Mouse (Mus musculus) cerebellum, adult 2 months (tissue): ENCODE results near the gene Pnpla2. TPM values are rescaled to one million over a fixed set of nuclear protein-coding genes. Genes with fewer than 3 reads are reported as not detected.

Experiments used
- DNase-seq, 2 experiments: peaks; one replicate each; pipeline ENCODE4 v3.0.0; 2021
- H3K27ac ChIP-seq: fragments of 200-500 bp; 2 replicates; pipeline ENCODE4 v1.5.1; 2012; ENCODE audit warnings: low read length, control low read depth, inconsistent platforms; ENCODE audit not compliant: insufficient read depth
- H3K27me3 ChIP-seq: fragments of 200-500 bp; 2 replicates; pipeline ENCODE4 v1.6.1; 2012; ENCODE audit warnings: inconsistent platforms, mild to moderate bottlenecking, low read length, moderate library complexity; ENCODE audit not compliant: control insufficient read depth, insufficient read depth
- H3K4me1 ChIP-seq: fragments of 200-500 bp; 2 replicates; pipeline ENCODE4 v1.6.1; 2011; ENCODE audit warnings: low read length; ENCODE audit not compliant: control insufficient read depth, insufficient read depth
- H3K4me3 ChIP-seq: fragments of 200-500 bp; replicated peaks from 2 replicates; pipeline ENCODE3; 2011; ENCODE audit warnings: mild to moderate bottlenecking, low read depth, low read length, control low read depth; ENCODE audit not compliant: insufficient read depth
- CTCF ChIP-seq: fragments of 200-500 bp; IDR thresholded peaks from 2 replicates; pipeline ENCODE4 v1.5.1; 2011; ENCODE audit warnings: low read depth, mild to moderate bottlenecking, control low read depth, low read length, moderate library complexity, borderline replicate concordance; ENCODE audit not compliant: insufficient read depth
- POLR2A ChIP-seq: fragments of 200-500 bp; IDR thresholded peaks from 2 replicates; pipeline ENCODE4 v1.6.1; 2011; ENCODE audit warnings: low read length, control low read depth, borderline replicate concordance; ENCODE audit not compliant: insufficient read depth
- WGBS: fragments of 180-500 bp; shearing (Covaris S2); methylation state at CpG from one replicate; pipeline ENCODE4 v1.1.7; 2018; 5-methylcytosine and 5-hydroxymethylcytosine counted together
- polyA plus RNA-seq: library from polyadenylated mRNA; depleted of rRNA; stranded (reverse); fragments of >200 nt; gene quantifications from 2 replicates; pipeline ENCODE4 v1.2.3, GENCODE M21; 2012

Gene Pnpla2
- polyA plus RNA-seq, 1 experiment: 46.8 TPM

DNA sequence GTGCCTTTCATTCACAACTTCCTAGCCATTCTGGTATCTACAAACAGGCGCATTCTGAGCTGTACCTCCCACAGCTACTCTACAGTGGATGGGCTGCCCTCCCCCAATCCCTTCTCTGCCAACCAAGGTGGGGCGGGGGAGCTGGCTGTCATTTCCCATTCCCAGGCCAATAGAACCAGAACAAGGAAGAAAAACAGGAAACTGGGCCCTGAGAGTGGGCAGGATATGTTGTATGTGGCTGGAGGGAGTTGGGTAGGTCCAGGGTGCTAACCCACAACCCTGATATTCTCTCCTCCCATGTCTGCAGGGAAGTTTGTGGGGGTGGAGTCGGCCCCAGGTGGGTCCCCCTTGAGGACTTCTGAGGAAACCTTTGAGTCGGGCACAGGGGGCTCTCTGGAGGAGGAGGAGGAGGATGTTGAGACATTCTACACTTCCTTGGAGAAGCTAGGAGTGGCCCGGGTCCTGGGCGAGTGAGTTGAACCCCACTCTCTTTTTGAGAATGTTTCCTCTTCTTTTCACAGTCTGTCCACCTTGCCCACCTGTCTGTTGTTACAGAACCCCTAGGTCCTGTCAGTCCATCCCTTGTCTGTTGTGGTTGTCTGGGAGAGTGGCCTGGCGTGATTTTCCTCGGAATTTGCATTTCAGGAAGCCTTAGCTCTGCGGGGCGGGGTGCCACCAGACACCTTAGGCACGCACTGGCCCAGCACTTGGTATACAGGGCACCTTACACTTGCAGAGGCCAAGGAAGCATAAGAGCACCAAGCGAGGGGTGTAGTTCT is 9.0 kb downstream of the Pnpla2 start:
- peaks cover 44% of the 10 kb centered on the region for H3K4me1 ChIP-seq
- no peak overlapping the region for H3K4me3 ChIP-seq
- H3K27ac ChIP-seq: no peak overlapping the region
- no peak for DNase-seq
- 71% methylated on average over 12 of the region's 12 CpGs for WGBS
- no peak for TF ChIP-seq CTCF
- TF ChIP-seq POLR2A: no peak
- H3K27me3 ChIP-seq: no peaks in the 10 kb centered on the region

DNA sequence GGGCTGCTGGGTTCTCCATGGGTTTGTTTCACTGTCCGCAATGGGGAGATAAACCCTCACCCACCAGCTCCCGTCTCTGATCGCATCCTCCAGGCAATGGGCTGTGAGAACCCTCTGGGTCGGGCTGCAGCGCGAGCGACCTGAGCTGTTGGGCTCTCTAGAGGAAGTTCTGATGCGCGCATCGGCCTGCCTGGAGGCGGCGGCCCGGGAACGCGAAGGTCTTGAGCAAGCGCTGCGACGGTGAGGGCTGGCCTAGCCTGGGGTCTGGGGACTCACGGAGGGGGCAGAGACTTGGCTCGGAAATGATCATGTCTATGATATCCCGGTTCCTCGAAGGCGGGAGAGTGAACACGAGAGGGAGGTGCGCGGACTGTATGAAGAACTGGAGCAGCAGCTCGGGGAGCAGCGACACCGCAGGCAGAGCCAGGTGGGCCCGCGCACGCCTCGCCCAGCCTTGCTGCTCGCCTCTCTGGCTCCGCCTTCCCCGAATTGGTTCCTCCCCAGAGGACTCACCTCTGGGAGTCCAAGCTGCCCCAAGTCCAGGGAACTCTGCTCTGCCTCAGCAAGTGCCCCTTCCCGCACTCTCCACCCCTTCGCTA is 9.7 kb downstream of the Pnpla2 start:
- H3K4me1 ChIP-seq: peaks cover 41% of the 10 kb centered on the region
- DNase-seq: no peak
- WGBS: 33% methylated on average over 38 of the region's 38 CpGs
- no peaks in the 10 kb centered on the region for H3K27me3 ChIP-seq
- no peak overlapping the region for H3K4me3 ChIP-seq
- H3K27ac ChIP-seq: no peak overlapping the region
- TF ChIP-seq POLR2A (no peak), CTCF (no peak)

GRCm38 (mm10) chr7:141465388-141466044 is 10.5 kb downstream of the Pnpla2 start:
- DNase-seq: no peak
- no peak overlapping the region for H3K4me3 ChIP-seq
- H3K27me3 ChIP-seq: no peaks in the 10 kb centered on the region
- H3K27ac ChIP-seq: no peak overlapping the region
- TF ChIP-seq POLR2A (no peak), CTCF (no peak)
- 51% methylated on average over 10 of the region's 10 CpGs for WGBS
- H3K4me1 ChIP-seq: peaks cover 33% of the 10 kb centered on the region

DNA sequence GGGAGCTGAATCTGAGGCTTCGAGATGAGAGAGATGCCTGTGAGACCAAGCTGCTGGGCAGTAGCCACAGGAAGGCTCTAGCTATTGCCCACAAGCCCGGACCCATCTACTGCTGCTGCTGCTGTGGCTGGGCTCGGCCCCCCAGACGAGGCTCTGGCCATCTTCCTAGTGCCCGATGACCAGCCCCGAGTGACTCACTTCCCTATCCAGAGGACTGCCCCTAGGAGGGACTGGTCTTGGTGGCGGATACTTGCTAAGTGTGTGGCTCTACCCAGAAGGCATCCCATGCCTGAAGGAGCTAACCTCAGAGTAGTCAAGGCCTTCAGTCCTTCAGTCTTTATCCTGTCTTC is 11.0 kb downstream of the Pnpla2 start:
- Histone ChIP-seq H3K4me3 (no peak overlapping the region), H3K27me3 (no peaks in the 10 kb centered on the region), H3K4me1 (peaks cover 28% of the 10 kb centered on the region), H3K27ac (no peak overlapping the region)
- no peak for DNase-seq
- TF ChIP-seq CTCF (no peak), POLR2A (no peak)
- WGBS: 83% methylated on average over 7 of the region's 7 CpGs

DNA sequence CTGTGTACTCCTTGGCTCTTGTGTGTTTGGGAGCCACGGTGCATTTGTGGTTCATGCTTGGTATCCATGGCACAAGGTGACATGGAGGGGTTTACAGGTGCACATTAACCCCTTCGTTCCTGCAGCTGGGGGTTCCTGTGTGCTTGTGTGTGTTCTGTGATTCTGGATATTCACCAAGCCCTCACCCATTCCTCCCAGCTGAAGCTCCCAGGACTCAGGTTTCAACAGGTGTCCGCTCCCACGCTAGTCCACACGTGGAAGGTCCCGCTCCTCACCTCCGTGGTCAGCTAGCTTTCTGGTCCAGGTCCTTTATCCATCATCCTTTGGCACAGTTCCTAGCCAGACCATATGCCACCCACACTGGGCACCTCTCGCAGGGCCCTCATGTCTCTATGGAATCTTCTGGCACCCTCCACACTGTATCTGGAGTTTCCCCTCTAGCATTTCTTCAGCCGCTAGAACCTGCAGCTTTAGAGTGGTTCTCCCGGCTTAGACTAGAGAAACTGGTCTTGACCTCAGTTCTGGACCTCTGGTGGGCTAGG is 11.7 kb downstream of the Pnpla2 start:
- peaks cover 28% of the 10 kb centered on the region for H3K4me1 ChIP-seq
- no peak overlapping the region for H3K27ac ChIP-seq
- H3K4me3 ChIP-seq: peak overlapping the region; percentile 88
- no peak for TF ChIP-seq POLR2A
- TF ChIP-seq CTCF: no peak
- 39% methylated on average over 10 of the region's 10 CpGs for WGBS
- no peaks in the 10 kb centered on the region for H3K27me3 ChIP-seq
- no peak for DNase-seq

DNA sequence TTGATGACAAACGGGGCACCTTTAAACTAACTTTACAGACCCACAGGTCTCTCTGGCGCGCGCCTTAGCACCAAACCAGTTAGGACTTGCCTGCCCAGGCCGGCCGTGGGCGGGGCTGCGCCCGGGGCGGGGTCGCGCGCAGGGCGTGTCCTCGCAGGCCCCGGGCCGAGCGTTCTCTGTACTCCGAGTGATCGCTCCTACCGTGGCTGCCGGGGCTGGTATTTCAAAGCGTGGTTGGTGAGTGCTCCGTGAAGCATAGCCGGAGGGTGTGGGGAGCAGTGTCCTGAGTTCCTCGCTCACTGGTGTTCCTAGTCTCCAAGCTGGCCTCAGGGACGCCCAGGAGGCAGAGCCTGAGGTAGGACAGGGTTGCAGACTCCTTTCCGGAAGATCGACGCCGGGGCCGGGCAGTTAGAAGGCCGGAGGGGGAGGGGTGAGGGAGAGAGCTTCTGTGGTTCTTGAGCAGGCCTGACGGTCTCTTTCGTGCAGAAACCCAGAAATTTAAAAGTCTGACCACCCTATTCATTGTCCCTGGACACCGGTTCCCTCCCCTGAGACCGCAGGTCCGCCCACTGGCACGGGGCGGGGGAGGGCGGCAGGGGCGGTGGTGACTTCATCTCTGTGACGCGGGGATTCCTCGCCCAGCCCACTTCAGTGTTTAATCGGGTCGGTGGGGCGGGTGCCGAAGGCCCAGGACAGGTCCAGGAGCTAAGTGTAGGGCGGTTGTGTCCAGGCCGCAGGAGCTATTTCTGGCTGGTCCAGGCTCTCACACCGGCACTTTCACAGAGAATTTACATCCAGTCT is 12.4 kb downstream of the Pnpla2 start, which contains the start of gene Cd151:
Gene Cd151 (plus strand): TSS at position 163 of the 801 bp plus-strand sequence.
- WGBS: 3% methylated on average over 52 of the region's 52 CpGs
- Histone ChIP-seq H3K27ac (no peak within 1 kb of the TSS; the same call in 1 of the 2 replicates), H3K27me3 (no peaks in the 10 kb centered on the region), H3K4me1 (peaks cover 23% of the 10 kb centered on the region), H3K4me3 (peak within 1 kb of the TSS; percentile 88)
- TF ChIP-seq POLR2A (peak; percentile 34; the same call in 1 of the 2 replicates), CTCF (no peak)
- DNase-seq: peak; percentile 73 to 74

DNA sequence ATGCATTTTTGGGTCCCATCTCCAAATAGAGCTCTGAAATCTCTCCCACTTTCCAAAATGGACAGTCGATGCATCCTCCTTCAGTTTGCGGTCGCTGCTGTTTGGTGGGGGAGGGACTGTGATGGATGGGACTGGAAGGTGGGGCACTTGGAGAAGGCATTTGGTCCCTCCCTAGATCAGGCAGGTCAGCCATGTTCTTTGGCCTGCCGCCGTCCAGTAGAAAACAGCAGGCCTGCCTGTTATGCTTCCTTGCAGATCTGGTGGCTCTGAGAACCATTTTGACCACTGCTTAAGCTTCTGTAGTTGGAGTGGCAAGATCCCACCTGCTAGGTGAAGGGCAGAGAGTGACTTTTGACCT is 13.1 kb downstream of the Pnpla2 start:
- 60% methylated on average over 5 of the region's 5 CpGs for WGBS
- Histone ChIP-seq H3K4me1 (peaks cover 20% of the 10 kb centered on the region), H3K4me3 (peak overlapping the region; percentile 88), H3K27ac (no peak overlapping the region; the same call in 1 of the 2 replicates), H3K27me3 (no peaks in the 10 kb centered on the region)
- no peak for DNase-seq
- TF ChIP-seq CTCF (no peak), POLR2A (no peak)
